Mouse (Mus musculus): ENCODE data around the gene Kirrel3.

DNA sequence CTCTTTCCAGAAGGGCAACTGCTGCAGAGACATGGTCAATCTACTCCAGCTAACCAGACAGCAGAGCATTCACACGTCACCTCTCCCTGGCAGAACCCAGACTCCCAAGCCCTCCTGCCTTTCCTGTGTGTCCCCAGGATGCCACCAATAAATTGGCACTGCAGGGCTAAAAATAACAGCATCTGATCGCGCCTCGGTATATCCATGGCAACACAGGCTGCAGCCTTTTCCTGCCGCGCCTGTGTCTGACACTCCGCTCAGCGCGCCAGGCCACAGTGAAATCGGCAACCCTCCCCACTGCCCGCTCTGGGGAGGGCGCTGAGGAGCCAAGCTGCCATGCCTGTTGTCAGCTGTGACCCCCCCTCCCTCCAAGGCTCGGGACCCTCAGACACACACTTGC lies 531.9 kb downstream of the Kirrel3 start:
- TF ChIP-seq CTCF (IDR thresholded peaks at IDR 0.05; ENCODE audit: low read depth, low read length) = no peak
- no peak for TF ChIP-seq POLR2A (IDR thresholded peaks at IDR 0.05; ENCODE audit: borderline replicate concordance, low read depth, low read length)
